Comparison of ENCODE assay signal across 27 mouse cellular contexts in genomic region chr17:65365535-65366254, GRCm38 (mm10).
DNase-seq lines count a peak whose midpoint lies in the region; ATAC-seq and TF ChIP-seq lines count a peak whose summit lies in the region.
"Had no signal": no experiment of that assay in that cellular context is flagged by ENCODE, and none has a peak within 500 bp of the region (broad histone marks: within the 10 kb centered on the region; RNA-seq: fewer than 3 reads in every experiment).

No protein-coding gene starts in this region.

- DNase-seq in cerebellum, postnatal 10 days: peak; percentile 4 to 19
- no peak for DNase-seq in cerebellum, adult 18-20 months
- peak; percentile 22 for DNase-seq in kidney, postnatal 0 days (ENCODE audit: low spot score)
- no peak for DNase-seq in kidney, postnatal 10 days
- peak; percentile 1 for DNase-seq in retina, postnatal 1 day
- no peak for DNase-seq in retina, embryonic 14.5 days (ENCODE audit: low spot score)
- DNase-seq in hindbrain, postnatal 0 days (ENCODE audit: low spot score): peak; percentile 39
- DNase-seq in adrenal gland, adult 18-20 months (ENCODE audit: low spot score in 2 of 2): no peak
- DNase-seq: adrenal gland, postnatal 14 days; cerebellum, adult 2 months; cerebellum, postnatal 25 days; gastrocnemius, postnatal 14 days; heart, postnatal 36 days; kidney, adult 11 months; kidney, postnatal 36 days; liver, postnatal 0 days; lung, postnatal 36 days; thymus, adult 18-20 months; thymus, postnatal 25 days had no signal

- WGBS in kidney, postnatal 0 days: 47% methylated on average over 3 of the region's 3 CpGs
- 31% methylated on average over 3 of the region's 3 CpGs for WGBS in hindbrain, postnatal 0 days

- no peaks in the 10 kb centered on the region for H3K36me3 ChIP-seq in kidney, postnatal 0 days (ENCODE audit: insufficient read depth, low read length)
- no peaks in the 10 kb centered on the region for H3K36me3 ChIP-seq in hindbrain, postnatal 0 days (ENCODE audit: insufficient read depth, low read length)
- H3K36me3 ChIP-seq: heart, embryonic 10.5 days; heart, embryonic 15.5 days; liver, embryonic 12.5 days had no signal

- no peak overlapping the region for H3K4me3 ChIP-seq in kidney, postnatal 0 days (replicated peaks; ENCODE audit: low read depth, low read length)
- H3K4me3 ChIP-seq in hindbrain, postnatal 0 days (ENCODE audit: low read length): no peak overlapping the region
- H3K4me3 ChIP-seq: heart, embryonic 10.5 days; heart, embryonic 15.5 days; layer of hippocampus, adult 2 months; liver, embryonic 12.5 days had no signal

- no peaks in the 10 kb centered on the region for H3K4me1 ChIP-seq in kidney, postnatal 0 days (replicated peaks; ENCODE audit: insufficient read depth, low read length)
- H3K4me1 ChIP-seq in hindbrain, postnatal 0 days (ENCODE audit: insufficient read depth, low read length): no peaks in the 10 kb centered on the region
- H3K4me1 ChIP-seq: heart, embryonic 10.5 days; heart, embryonic 15.5 days; liver, embryonic 12.5 days had no signal

- no peaks in the 10 kb centered on the region for H3K27me3 ChIP-seq in kidney, postnatal 0 days (ENCODE audit: insufficient read depth, low read length)
- H3K27me3 ChIP-seq in hindbrain, postnatal 0 days (ENCODE audit: insufficient read depth, low read length): no peaks in the 10 kb centered on the region
- H3K27me3 ChIP-seq: CH12.LX; heart, embryonic 15.5 days; liver, embryonic 12.5 days had no signal

- H3K4me2 ChIP-seq in kidney, postnatal 0 days (ENCODE audit: low read length): no peak overlapping the region
- H3K4me2 ChIP-seq in hindbrain, postnatal 0 days (ENCODE audit: low read depth, low read length): no peak overlapping the region
- H3K4me2 ChIP-seq: heart, embryonic 15.5 days; liver, embryonic 12.5 days; midbrain, embryonic 11.5 days had no signal

- ATAC-seq in kidney, postnatal 0 days (replicated peaks; ENCODE audit: low FRiP score, low read depth): no peak
- ATAC-seq in hindbrain, postnatal 0 days: no peak
- ATAC-seq: inflammation-experienced regulatory T-cells, adult 6 months; liver, embryonic 12.5 days; liver, postnatal 0 days had no signal

- no peak overlapping the region for H3K9ac ChIP-seq in kidney, postnatal 0 days (ENCODE audit: low read depth, low read length)
- no peak overlapping the region for H3K9ac ChIP-seq in hindbrain, postnatal 0 days (replicated peaks; ENCODE audit: low read length)
- H3K9ac ChIP-seq: heart, embryonic 15.5 days; liver, embryonic 12.5 days; liver, postnatal 0 days had no signal

- TF ChIP-seq CTCF in kidney, postnatal 0 days (IDR thresholded peaks at IDR 0.05; ENCODE audit: low read depth): no peak
- TF ChIP-seq CTCF in hindbrain, postnatal 0 days (IDR thresholded peaks at IDR 0.05; ENCODE audit: low read depth): no peak

- H3K9me3 ChIP-seq in kidney, postnatal 0 days (replicated peaks; ENCODE audit: low read length): no peaks in the 10 kb centered on the region
- H3K9me3 ChIP-seq in hindbrain, postnatal 0 days (ENCODE audit: low read length): no peaks in the 10 kb centered on the region
- H3K9me3 ChIP-seq: heart, embryonic 10.5 days; heart, embryonic 15.5 days had no signal

- no peak overlapping the region for H3K27ac ChIP-seq in kidney, postnatal 0 days
- H3K27ac ChIP-seq in hindbrain, postnatal 0 days: no peak overlapping the region
- H3K27ac ChIP-seq: heart, embryonic 10.5 days; heart, embryonic 15.5 days; layer of hippocampus, adult 2 months; liver, embryonic 12.5 days; stomach, postnatal 0 days had no signal

Comparison
In these comparisons a context has a peak if more than half of its experiments do, and no peak if none do; other contexts are left out.
1. DNase-seq: peak in cerebellum, postnatal 10 days (2 of 2), kidney, postnatal 0 days (single experiment), retina, postnatal 1 day (single experiment) and hindbrain, postnatal 0 days (single experiment); none in cerebellum, adult 18-20 months (0 of 2), kidney, postnatal 10 days (single experiment), retina, embryonic 14.5 days (single experiment) and adrenal gland, adult 18-20 months (0 of 2).